Mouse (Mus musculus) embryonic facial prominence, embryonic 11.5 days (tissue): ENCODE data around the gene Cfap20. TPM values are rescaled to one million over a fixed set of nuclear protein-coding genes. Genes with fewer than 3 reads are reported as not detected.

Experiments used
- ATAC-seq: fragments of 200-750 bp; cut with Nextera tagmentation; replicated peaks from 2 replicates; pipeline ENCODE4 v1.8.0; 2017; ENCODE audit warnings: low read depth; ENCODE audit not compliant: insufficient number of reproducible peaks, low FRiP score, low TSS enrichment
- DNase-seq: peaks from one replicate; pipeline ENCODE4 v3.0.0-alpha.2; 2015; ENCODE audit warnings: low spot score
- H3K27ac ChIP-seq: fragments of 300-500 bp; sonication (generic); replicated peaks from 2 replicates; pipeline ENCODE4 v1.5.1; 2014; ENCODE audit warnings: mild to moderate bottlenecking, low read depth, low read length, control low read depth
- H3K27me3 ChIP-seq: fragments of 300-500 bp; sonication (generic); 2 replicates; pipeline ENCODE4 v1.6.1; 2014; ENCODE audit warnings: mild to moderate bottlenecking, low read length, moderate library complexity, mixed read lengths; ENCODE audit not compliant: control insufficient read depth, insufficient read depth
- H3K36me3 ChIP-seq: fragments of 300-500 bp; sonication (generic); replicated peaks from 2 replicates; pipeline ENCODE4 v1.6.1; 2014; ENCODE audit warnings: low read depth, mild to moderate bottlenecking, low read length, moderate library complexity, mixed read lengths; ENCODE audit not compliant: control insufficient read depth, insufficient read depth
- H3K4me1 ChIP-seq: fragments of 300-500 bp; sonication (generic); 2 replicates; pipeline ENCODE4 v1.6.1; 2014; ENCODE audit warnings: low read length, mixed read lengths; ENCODE audit not compliant: control insufficient read depth, insufficient read depth
- H3K4me2 ChIP-seq: fragments of 300-500 bp; sonication (generic); 2 replicates; pipeline ENCODE4 v1.6.1; 2014; ENCODE audit warnings: low read depth, mild to moderate bottlenecking, control low read depth, low read length, moderate library complexity
- H3K4me3 ChIP-seq: fragments of 300-500 bp; sonication (generic); 2 replicates; pipeline ENCODE4 v1.5.1; 2014; ENCODE audit warnings: low read depth, low read length, control low read depth
- H3K9ac ChIP-seq: fragments of 300-500 bp; sonication (generic); replicated peaks from 2 replicates; pipeline ENCODE4 v1.6.1; 2014; ENCODE audit warnings: mild to moderate bottlenecking, control low read depth, low read length
- H3K9me3 ChIP-seq: fragments of 300-500 bp; sonication (generic); replicated peaks from 2 replicates; pipeline ENCODE4 v1.6.1; 2016; ENCODE audit warnings: mild to moderate bottlenecking, low read length, inconsistent platforms, mixed read lengths; ENCODE audit not compliant: control insufficient read depth
- WGBS: fragments of 180-500 bp; shearing (Covaris S2); extraction: QIAGEN DNeasy Blood & Tissue Kit; methylation state at CpG from one replicate; pipeline ENCODE4 v1.1.7; 2014; 5-methylcytosine and 5-hydroxymethylcytosine counted together
- polyA plus RNA-seq: library from polyadenylated mRNA; unstranded; fragments of >200 nt; fragmentation: Nextera tagmentation; extraction: Ambion mirVana; gene quantifications from 2 replicates; pipeline ENCODE4 v1.2.1, GENCODE M21; 2014

The Cfap20 gene
- polyA plus RNA-seq, 1 experiment from 2014 or later = 160 TPM

DNA sequence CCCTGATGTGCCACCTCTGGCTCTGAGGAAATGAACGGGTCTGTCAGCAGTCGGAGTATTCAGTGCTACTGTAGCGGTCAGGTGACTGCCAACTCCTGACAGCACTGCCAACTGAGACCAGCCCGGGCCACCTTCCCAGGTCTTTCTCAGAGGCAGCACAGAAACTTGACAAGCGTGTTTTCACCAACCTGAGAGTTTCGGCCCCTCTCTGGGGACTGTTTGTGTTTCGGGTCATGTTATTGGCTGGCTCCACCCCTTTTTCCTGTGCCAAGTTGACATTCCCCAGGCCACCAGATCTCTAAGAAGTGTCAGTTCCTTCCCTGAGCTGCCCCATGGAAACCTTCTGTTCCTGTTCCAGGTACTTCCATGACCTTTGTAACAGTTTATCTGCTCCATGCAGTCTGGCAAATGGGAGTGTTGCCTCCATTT is 56.8 kb downstream of the Cfap20 start:
- 34% methylated on average over 7 of the region's 7 CpGs for WGBS
- no peaks in the 10 kb centered on the region; the same call in 1 of the 2 replicates for H3K4me1 ChIP-seq

GRCm38 (mm10) chr8:95377101-95377500 is 57.6 kb downstream of the Cfap20 start:
- no peak for DNase-seq
- no peak overlapping the region for H3K4me3 ChIP-seq
- ATAC-seq = no peak

More for the DNA sequence above, 56.8 kb downstream of the Cfap20 start:
- no peaks in the 10 kb centered on the region for H3K27me3 ChIP-seq
- ATAC-seq (no peak), DNase-seq (peak; percentile 52)
- no peak overlapping the region for H3K27ac ChIP-seq
- no peak overlapping the region for H3K9ac ChIP-seq
- no peak overlapping the region for H3K4me2 ChIP-seq
- no peaks in the 10 kb centered on the region for H3K36me3 ChIP-seq
- H3K4me3 ChIP-seq = no peak overlapping the region
- no peaks in the 10 kb centered on the region for H3K9me3 ChIP-seq

GRCm38 (mm10) chr8:95376309-95376999 is 58.2 kb downstream of the Cfap20 start:
- no peaks in the 10 kb centered on the region for H3K27me3 ChIP-seq
- H3K9ac ChIP-seq = no peak overlapping the region
- H3K4me3 ChIP-seq = no peak overlapping the region
- no peak for DNase-seq
- H3K4me1 ChIP-seq = no peaks in the 10 kb centered on the region; the same call in 1 of the 2 replicates
- no peaks in the 10 kb centered on the region for H3K36me3 ChIP-seq
- no peak overlapping the region for H3K4me2 ChIP-seq
- no peaks in the 10 kb centered on the region for H3K9me3 ChIP-seq
- H3K27ac ChIP-seq = no peak overlapping the region
- no peak for ATAC-seq
- WGBS = 81% methylated on average over 12 of the region's 12 CpGs

More at GRCm38 (mm10) chr8:95377101-95377500, 57.6 kb downstream of the Cfap20 start:
- H3K9ac ChIP-seq = no peak overlapping the region
- H3K9me3 ChIP-seq = no peaks in the 10 kb centered on the region
- no peak overlapping the region for H3K4me2 ChIP-seq
- no peaks in the 10 kb centered on the region; the same call in 1 of the 2 replicates for H3K4me1 ChIP-seq
- no peaks in the 10 kb centered on the region for H3K36me3 ChIP-seq
- 78% methylated on average over 4 of the region's 4 CpGs for WGBS
- no peak overlapping the region for H3K27ac ChIP-seq
- H3K27me3 ChIP-seq = no peaks in the 10 kb centered on the region

DNA sequence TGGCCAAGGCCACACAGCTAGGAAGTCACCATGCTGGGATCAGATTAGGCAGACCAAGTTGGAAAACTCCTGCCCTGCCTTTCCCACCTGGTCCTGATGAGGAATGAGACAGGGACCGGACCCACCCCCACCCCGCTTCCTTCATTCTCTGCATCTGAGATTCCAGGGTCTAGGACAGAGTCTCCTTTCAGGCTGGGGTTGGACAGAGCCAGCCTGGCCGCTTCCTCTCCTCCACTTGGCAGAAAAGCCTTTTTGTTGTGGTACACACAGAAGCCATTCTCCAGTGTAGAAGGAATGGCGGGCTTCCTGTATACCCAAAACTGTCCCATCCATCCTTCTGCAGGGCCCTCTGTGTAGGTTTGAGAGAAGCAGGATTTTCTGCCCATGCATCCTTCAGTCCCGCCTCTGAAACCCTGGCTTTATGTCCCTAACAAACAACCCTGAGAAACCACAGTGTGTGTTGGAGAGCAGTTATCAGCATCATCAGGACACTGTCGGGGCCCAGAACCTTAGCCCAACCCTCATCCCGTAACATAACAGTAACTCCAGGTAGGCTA is 59.2 kb downstream of the Cfap20 start:
- no peak for ATAC-seq
- no peak overlapping the region for H3K4me2 ChIP-seq
- no peak overlapping the region for H3K4me3 ChIP-seq
- no peak overlapping the region for H3K9ac ChIP-seq
- H3K27ac ChIP-seq = no peak overlapping the region
- H3K9me3 ChIP-seq = no peaks in the 10 kb centered on the region
- H3K4me1 ChIP-seq = no peaks in the 10 kb centered on the region; the same call in 1 of the 2 replicates
- H3K27me3 ChIP-seq = no peaks in the 10 kb centered on the region
- WGBS = 59% methylated on average over 7 of the region's 7 CpGs
- no peaks in the 10 kb centered on the region for H3K36me3 ChIP-seq
- DNase-seq = no peak

- no peak overlapping the region for H3K9ac ChIP-seq
- ATAC-seq (no peak), DNase-seq (no peak)
- WGBS = 78% methylated on average over 3 of the region's 3 CpGs
- no peak overlapping the region for H3K4me2 ChIP-seq
- H3K27me3 ChIP-seq = no peaks in the 10 kb centered on the region
- no peak overlapping the region for H3K27ac ChIP-seq
- H3K4me1 ChIP-seq = no peaks in the 10 kb centered on the region; the same call in 1 of the 2 replicates
- no peak overlapping the region for H3K4me3 ChIP-seq
- no peaks in the 10 kb centered on the region for H3K9me3 ChIP-seq
- no peaks in the 10 kb centered on the region for H3K36me3 ChIP-seq
Observed at GRCm38 (mm10) chr8:95374429-95374828, 60.2 kb downstream of the Cfap20 start.

GRCm38 (mm10) chr8:95373389-95374002 is 61.2 kb downstream of the Cfap20 start:
- Histone ChIP-seq H3K9me3 (no peaks in the 10 kb centered on the region), H3K4me1 (no peaks in the 10 kb centered on the region; the same call in 1 of the 2 replicates), H3K4me3 (no peak overlapping the region), H3K9ac (no peak overlapping the region), H3K4me2 (no peak overlapping the region), H3K27me3 (no peaks in the 10 kb centered on the region), H3K27ac (no peak overlapping the region), H3K36me3 (no peaks in the 10 kb centered on the region)
- WGBS = 73% methylated on average over 12 of the region's 12 CpGs
- ATAC-seq (no peak), DNase-seq (no peak)

Other genes starting within 250 kb of the Cfap20 start
- gene Kifc3, start 232.1 kb downstream of the Cfap20 start, polyA plus RNA-seq = 3.9 and 4.9 TPM in 2 replicates
- 0.10 and 0.32 TPM in 2 replicates for gene Cngb1, start 128.3 kb downstream of the Cfap20 start, polyA plus RNA-seq
- gene Tepp, start 124.3 kb downstream of the Cfap20 start, polyA plus RNA-seq = not detected in 2 replicates
- 6.6 and 7.2 TPM in 2 replicates for gene Zfp319, start 102.9 kb downstream of the Cfap20 start, polyA plus RNA-seq
- gene Usb1, start 102.6 kb downstream of the Cfap20 start, polyA plus RNA-seq = 36.5 and 37.6 TPM in 2 replicates
- 8.9 and 9.9 TPM in 2 replicates for gene Mmp15, start 82.6 kb downstream of the Cfap20 start, polyA plus RNA-seq
- gene Csnk2a2, start 55.2 kb upstream of the Cfap20 start, polyA plus RNA-seq = 14.6 and 19.9 TPM in 2 replicates
- gene Ccdc113, start 99.2 kb upstream of the Cfap20 start, polyA plus RNA-seq = not detected in 2 replicates
- not detected in 2 replicates for gene Prss54, start 141.5 kb upstream of the Cfap20 start, polyA plus RNA-seq
- 32.5 and 35.3 TPM in 2 replicates for gene Gins3, start 198.6 kb upstream of the Cfap20 start, polyA plus RNA-seq
- gene Ndrg4, start 242.1 kb upstream of the Cfap20 start, polyA plus RNA-seq = 21.2 and 26.4 TPM in 2 replicates